Mouse (Mus musculus): ENCODE measurements at regions not wholly inside any gene's neighbourhood (a gene's known extent, or its start where the extent isn't known, plus 50 kb on each side); places are given as distances from the start of the nearest gene placed in this dataset.
A peak's percentile ranks its signal among the peaks of the same experiment; 100 is the strongest.

DNA sequence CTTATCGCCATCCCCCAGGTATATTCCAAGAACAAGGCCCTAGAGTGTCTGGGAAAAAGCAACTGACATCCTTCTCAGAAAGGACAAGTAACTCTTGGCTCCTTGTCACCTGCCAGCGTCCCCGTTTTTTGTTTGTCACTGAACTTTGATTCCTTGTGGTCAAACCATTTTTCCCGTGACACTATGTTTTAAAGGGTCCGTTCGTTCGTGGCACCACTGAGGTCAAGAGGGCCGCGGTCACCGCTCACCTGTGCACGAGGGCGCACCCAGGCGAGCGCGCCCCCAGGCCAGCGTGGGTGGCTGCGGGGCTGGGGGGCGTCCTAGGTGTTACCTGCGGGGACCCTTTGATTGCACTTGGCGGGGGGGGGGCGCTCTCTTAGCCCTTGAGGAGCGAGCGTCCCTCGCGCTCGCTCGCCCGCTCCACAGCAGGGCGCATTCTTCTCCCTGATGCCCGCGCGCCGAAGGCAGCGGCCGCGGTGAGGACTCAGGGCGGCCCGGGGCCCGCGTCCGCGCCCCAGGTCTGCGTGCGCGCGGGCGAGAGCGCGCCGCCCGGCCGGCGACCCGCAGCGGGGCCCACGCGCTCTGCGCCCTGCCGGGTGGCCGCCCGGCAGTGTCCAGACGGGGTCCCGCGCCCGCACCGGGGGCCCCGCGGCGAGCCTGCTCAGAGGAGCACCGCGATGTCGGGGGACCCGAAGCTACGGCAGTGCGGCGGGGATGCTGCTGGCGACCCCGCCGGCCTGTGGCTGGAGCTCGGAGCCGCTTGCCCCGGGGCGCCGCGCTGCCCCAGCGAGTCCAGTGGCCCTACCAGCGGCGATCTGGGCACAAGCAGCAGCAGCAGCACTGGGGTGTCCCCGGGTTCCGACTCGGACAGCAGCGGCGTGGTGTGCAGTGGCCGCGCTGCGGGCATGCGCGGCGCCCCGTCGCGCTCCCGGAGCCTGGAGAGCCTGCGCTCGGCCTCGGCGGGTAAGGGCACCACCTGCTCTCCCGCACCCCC, 92.5 kb downstream of the Fam168b start:
- WGBS (ENCODE audit: insufficient replicate concordance) = 1% methylated on average over 106 of the region's 108 CpGs
- Histone ChIP-seq H3K4me1 (ENCODE audit: control insufficient read depth, insufficient read depth, low read length) (peaks cover 11% of the 10 kb centered on the region), H3K36me3 (ENCODE audit: control insufficient read depth, insufficient read depth, low read length) (no peaks in the 10 kb centered on the region), H3K4me3 (ENCODE audit: low read depth, low read length) (peak overlapping the region; percentile 67), H3K9me3 (replicated peaks; ENCODE audit: control insufficient read depth, low read length) (no peaks in the 10 kb centered on the region), H3K4me2 (peak overlapping the region; percentile 99), H3K27ac (ENCODE audit: low read depth, low read length) (no peak overlapping the region), H3K27me3 (ENCODE audit: control insufficient read depth, insufficient read depth, low read length) (peaks cover 47% of the 10 kb centered on the region), H3K9ac (ENCODE audit: low read depth, low read length) (peak overlapping the region; percentile 66)
- peak; percentile 62; the same call in 1 of the 2 replicates for ATAC-seq (replicated peaks; ENCODE audit: insufficient number of reproducible peaks, low FRiP score, low TSS enrichment)

DNA sequence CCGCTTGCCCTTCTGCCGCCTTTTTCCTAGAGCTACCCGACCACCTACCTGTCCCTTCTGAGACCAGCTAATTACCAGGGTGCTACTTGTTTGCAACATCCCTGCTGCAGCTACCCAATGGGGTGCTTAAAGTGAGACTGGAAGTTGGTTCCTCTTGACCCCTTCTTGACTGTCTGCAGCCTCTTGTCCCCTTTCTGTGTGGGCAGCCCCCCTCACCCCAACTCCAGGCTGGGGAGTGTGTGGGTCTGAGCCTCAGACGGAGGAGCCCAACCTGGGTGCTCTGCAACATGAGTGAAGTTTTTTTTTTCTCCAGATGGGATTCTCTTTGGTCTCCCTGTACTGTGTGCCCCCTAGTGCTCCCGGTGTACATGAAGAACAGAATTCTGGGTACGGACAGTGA, 91.7 kb downstream of the Fam168b start:
- peak overlapping the region; percentile 66 for H3K9ac ChIP-seq (ENCODE audit: low read depth, low read length)
- under 1% methylated on average over 6 of the region's 6 CpGs for WGBS (ENCODE audit: insufficient replicate concordance)

DNA sequence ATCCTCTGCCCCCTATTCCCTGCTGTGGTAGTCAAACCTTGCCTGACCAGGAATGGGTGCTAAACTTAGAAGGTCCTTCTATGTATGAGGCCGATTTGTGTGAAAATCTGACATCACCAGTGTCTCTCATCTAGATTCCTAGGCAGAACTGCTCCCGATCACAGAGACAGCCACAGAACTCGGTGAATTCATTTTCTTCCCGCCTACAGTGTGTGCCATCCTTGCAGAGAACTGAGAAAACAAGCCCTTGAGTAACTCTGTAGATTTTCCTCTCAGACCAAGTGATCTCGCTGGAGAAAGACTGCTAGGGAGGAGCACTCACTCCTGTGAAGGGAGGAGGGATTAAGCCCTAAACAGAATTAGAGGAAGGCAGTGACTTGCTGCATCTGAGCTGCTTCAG, 89.3 kb downstream of the Fam168b start:
- no peaks in the 10 kb centered on the region for H3K36me3 ChIP-seq (ENCODE audit: control insufficient read depth, insufficient read depth, low read length)
- no peak overlapping the region for H3K27ac ChIP-seq (ENCODE audit: low read depth, low read length)
- no peak for ATAC-seq (replicated peaks; ENCODE audit: insufficient number of reproducible peaks, low FRiP score, low TSS enrichment)
- no peak overlapping the region for H3K9ac ChIP-seq (ENCODE audit: low read depth, low read length)
- H3K27me3 ChIP-seq (ENCODE audit: control insufficient read depth, insufficient read depth, low read length) = peaks cover 43% of the 10 kb centered on the region
- H3K9me3 ChIP-seq (replicated peaks; ENCODE audit: control insufficient read depth, low read length) = no peaks in the 10 kb centered on the region
- no peak overlapping the region for H3K4me3 ChIP-seq (ENCODE audit: low read depth, low read length)
- 55% methylated on average over 5 of the region's 5 CpGs for WGBS (ENCODE audit: insufficient replicate concordance)
- no peak overlapping the region for H3K4me2 ChIP-seq
- peaks cover 11% of the 10 kb centered on the region for H3K4me1 ChIP-seq (ENCODE audit: control insufficient read depth, insufficient read depth, low read length)

More for the DNA sequence above, 91.7 kb downstream of the Fam168b start:
- no peaks in the 10 kb centered on the region for H3K36me3 ChIP-seq (ENCODE audit: control insufficient read depth, insufficient read depth, low read length)
- H3K27ac ChIP-seq (ENCODE audit: low read depth, low read length) = no peak overlapping the region
- no peaks in the 10 kb centered on the region for H3K9me3 ChIP-seq (replicated peaks; ENCODE audit: control insufficient read depth, low read length)
- H3K27me3 ChIP-seq (ENCODE audit: control insufficient read depth, insufficient read depth, low read length) = peaks cover 47% of the 10 kb centered on the region
- peak overlapping the region; percentile 99 for H3K4me2 ChIP-seq
- peaks cover 11% of the 10 kb centered on the region for H3K4me1 ChIP-seq (ENCODE audit: control insufficient read depth, insufficient read depth, low read length)
- peak overlapping the region; percentile 67 for H3K4me3 ChIP-seq (ENCODE audit: low read depth, low read length)
- ATAC-seq (replicated peaks; ENCODE audit: insufficient number of reproducible peaks, low FRiP score, low TSS enrichment) = no peak

DNA sequence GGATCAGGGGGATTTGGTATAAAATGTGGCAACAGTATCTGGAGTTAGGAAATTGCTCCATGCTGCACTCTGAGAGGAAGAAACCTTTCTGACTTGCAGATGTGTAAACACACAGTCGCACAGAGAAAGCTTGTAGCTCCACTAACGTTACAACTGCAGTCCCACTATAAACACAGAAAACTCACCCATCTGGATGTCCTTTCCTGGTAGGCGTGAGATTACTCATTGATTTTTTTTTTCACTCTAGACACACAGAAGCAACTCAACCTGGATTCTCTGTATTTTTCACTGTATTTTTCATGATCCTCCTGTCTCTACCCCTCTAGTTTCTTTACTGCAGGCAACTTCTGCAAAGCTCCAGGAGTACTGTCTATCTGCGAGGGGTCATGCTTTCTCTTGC, 82.3 kb downstream of the Fam168b start:
- H3K9ac ChIP-seq (ENCODE audit: low read depth, low read length) = no peak overlapping the region
- 65% methylated on average over 4 of the region's 4 CpGs for WGBS (ENCODE audit: insufficient replicate concordance)
- no peaks in the 10 kb centered on the region for H3K9me3 ChIP-seq (replicated peaks; ENCODE audit: control insufficient read depth, low read length)
- no peak overlapping the region for H3K4me2 ChIP-seq
- no peak overlapping the region for H3K4me3 ChIP-seq (ENCODE audit: low read depth, low read length)
- no peaks in the 10 kb centered on the region for H3K36me3 ChIP-seq (ENCODE audit: control insufficient read depth, insufficient read depth, low read length)
- H3K27me3 ChIP-seq (ENCODE audit: control insufficient read depth, insufficient read depth, low read length) = no peaks in the 10 kb centered on the region
- H3K4me1 ChIP-seq (ENCODE audit: control insufficient read depth, insufficient read depth, low read length) = no peaks in the 10 kb centered on the region
- H3K27ac ChIP-seq (ENCODE audit: low read depth, low read length) = no peak overlapping the region
- ATAC-seq (replicated peaks; ENCODE audit: insufficient number of reproducible peaks, low FRiP score, low TSS enrichment) = no peak

DNA sequence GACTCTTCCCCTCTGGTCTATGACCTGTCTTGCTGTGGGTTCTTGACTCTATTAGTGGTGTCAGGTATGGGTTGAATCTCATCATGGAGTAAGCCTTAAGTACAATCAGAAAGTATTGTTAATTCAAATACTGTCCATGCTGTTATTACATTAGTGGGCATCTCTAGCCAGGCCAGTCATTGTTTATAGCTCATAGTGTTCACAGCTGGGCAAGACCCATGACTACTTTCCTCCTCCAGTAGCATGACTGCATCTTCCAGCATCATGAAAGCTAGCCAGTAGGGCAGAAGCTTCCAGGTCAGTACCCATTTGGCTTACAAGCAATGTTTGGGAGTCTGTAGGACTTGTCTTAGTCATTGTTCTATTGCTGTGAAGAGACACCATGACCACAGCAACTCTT, 81.4 kb downstream of the Fam168b start:
- Histone ChIP-seq H3K9me3 (replicated peaks; ENCODE audit: control insufficient read depth, low read length) (no peaks in the 10 kb centered on the region), H3K4me2 (no peak overlapping the region)

DNA sequence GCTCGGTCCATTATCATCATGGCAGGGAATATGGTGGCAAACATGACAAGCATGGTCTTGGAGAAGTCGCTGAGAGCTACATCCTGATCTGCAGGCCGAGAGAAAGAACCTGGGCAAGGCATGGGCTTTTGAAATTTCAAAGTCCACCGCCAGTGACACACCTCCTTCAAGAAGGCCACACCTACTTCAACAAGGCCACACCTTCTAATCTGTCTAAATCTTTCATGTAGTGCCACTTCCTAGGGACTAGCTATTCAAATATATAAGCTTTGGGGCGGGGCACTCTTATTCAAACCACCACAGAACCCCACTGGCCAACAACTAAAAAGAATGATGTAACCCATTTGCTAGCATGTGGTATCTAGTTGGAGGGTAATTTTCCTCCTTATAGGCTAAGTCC, 81.0 kb downstream of the Fam168b start:
- Histone ChIP-seq H3K4me2 (no peak overlapping the region), H3K4me3 (ENCODE audit: low read depth, low read length) (no peak overlapping the region), H3K4me1 (ENCODE audit: control insufficient read depth, insufficient read depth, low read length) (no peaks in the 10 kb centered on the region), H3K27ac (ENCODE audit: low read depth, low read length) (no peak overlapping the region), H3K36me3 (ENCODE audit: control insufficient read depth, insufficient read depth, low read length) (no peaks in the 10 kb centered on the region), H3K27me3 (ENCODE audit: control insufficient read depth, insufficient read depth, low read length) (no peaks in the 10 kb centered on the region), H3K9ac (ENCODE audit: low read depth, low read length) (no peak overlapping the region), H3K9me3 (replicated peaks; ENCODE audit: control insufficient read depth, low read length) (no peaks in the 10 kb centered on the region)
- 81% methylated on average over 5 of the region's 5 CpGs for WGBS (ENCODE audit: insufficient replicate concordance)
- no peak for ATAC-seq (replicated peaks; ENCODE audit: insufficient number of reproducible peaks, low FRiP score, low TSS enrichment)

More for the DNA sequence above, 81.4 kb downstream of the Fam168b start:
- Histone ChIP-seq H3K9ac (ENCODE audit: low read depth, low read length) (no peak overlapping the region), H3K27ac (ENCODE audit: low read depth, low read length) (no peak overlapping the region), H3K4me3 (ENCODE audit: low read depth, low read length) (no peak overlapping the region), H3K36me3 (ENCODE audit: control insufficient read depth, insufficient read depth, low read length) (no peaks in the 10 kb centered on the region), H3K4me1 (ENCODE audit: control insufficient read depth, insufficient read depth, low read length) (no peaks in the 10 kb centered on the region), H3K27me3 (ENCODE audit: control insufficient read depth, insufficient read depth, low read length) (no peaks in the 10 kb centered on the region)
- no peak for ATAC-seq (replicated peaks; ENCODE audit: insufficient number of reproducible peaks, low FRiP score, low TSS enrichment)
